Mouse (Mus musculus) spleen, postnatal 10 days (tissue): Measurements from ENCODE around the gene Efcc1.

Experiments
- DNase-seq, 2 experiments: peaks; one replicate each; pipeline ENCODE4 v3.0.0; 2021 to 2022; ENCODE audit warnings: low spot score in 2 of 2

Gene Efcc1

GRCm38 (mm10) chr6:87804036-87804435, 73.4 kb downstream of the Efcc1 start:
- DNase-seq, result no peak

GRCm38 (mm10) chr6:87804886-87805285, 74.2 kb downstream of the Efcc1 start:
- DNase-seq, result no peak

- DNase-seq, result no peak
These were observed 74.8 kb downstream of the Efcc1 start for GRCm38 (mm10) chr6:87805448-87805847.
